Mouse (Mus musculus): ENCODE measurements around the gene Ncln.

DNA sequence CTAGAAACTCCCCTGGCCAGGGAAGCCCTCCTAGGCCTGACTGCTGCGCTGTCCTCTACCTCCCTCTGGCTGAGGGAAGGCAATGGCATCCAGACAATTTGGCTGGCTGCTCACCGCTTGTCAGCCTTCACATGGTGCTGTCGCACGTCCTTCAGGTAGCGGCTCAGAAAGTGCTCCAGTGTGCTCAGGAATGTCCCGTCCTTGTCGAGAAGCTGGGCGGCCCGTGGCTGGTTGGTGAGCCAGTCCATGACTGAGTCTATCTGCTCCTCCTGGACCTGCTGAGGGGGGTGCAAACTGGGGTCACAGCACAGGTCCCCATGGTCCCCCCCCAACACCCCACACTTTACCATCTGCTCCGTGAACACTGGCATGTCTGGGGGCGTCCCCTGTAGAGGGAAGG lies 8.1 kb downstream of the Ncln start:
- TF ChIP-seq CTCF (IDR thresholded peaks at IDR 0.05; ENCODE audit: low read depth, low read length) (no peak), GATA2 (IDR thresholded peaks at IDR 0.05; ENCODE audit: borderline replicate concordance, low read depth, low read length) (no peak), TAL1 (conservative IDR thresholded peaks at IDR 0.05; ENCODE audit: low read depth, low read length) (no peak)
